Mouse (Mus musculus) heart, adult 2 months (tissue): Measurements from ENCODE around the gene Ccdc40. TPM values are rescaled to one million over a fixed set of nuclear protein-coding genes. Genes with fewer than 3 reads are reported as not detected.

Experiments
- DNase-seq, 2 experiments: peaks; one replicate each; pipeline ENCODE4 v3.0.0; 2021
- H3K27ac ChIP-seq: fragments of 200-600 bp; 2 replicates; pipeline ENCODE4 v1.8.1; 2022
- H3K27me3 ChIP-seq: fragments of 200-500 bp; 2 replicates; pipeline ENCODE4 v1.6.1; 2012; ENCODE audit warnings: mild to moderate bottlenecking, low read length, inconsistent platforms, mixed read lengths; ENCODE audit not compliant: control insufficient read depth, insufficient read depth
- H3K36me3 ChIP-seq: fragments of 200-500 bp; 2 replicates; pipeline ENCODE4 v1.6.1; 2012; ENCODE audit warnings: low read length, inconsistent platforms; ENCODE audit not compliant: control insufficient read depth, insufficient read depth
- H3K4me1 ChIP-seq: fragments of 200-500 bp; 2 replicates; pipeline ENCODE4 v1.6.1; 2011; ENCODE audit warnings: low read length; ENCODE audit not compliant: control insufficient read depth, insufficient read depth
- H3K4me3 ChIP-seq: fragments of 200-600 bp; 2 replicates; pipeline ENCODE4 v1.8.1; 2022
- H3K79me2 ChIP-seq: fragments of 200-500 bp; replicated peaks from 2 replicates; pipeline ENCODE4 v1.6.1; 2012; ENCODE audit warnings: mild to moderate bottlenecking, inconsistent platforms, low read length, moderate library complexity, mixed read lengths; ENCODE audit not compliant: control insufficient read depth, insufficient read depth
- H3K9ac ChIP-seq: fragments of 200-500 bp; 2 replicates; pipeline ENCODE4 v1.6.1; 2012; ENCODE audit warnings: low read depth, mild to moderate bottlenecking, control low read depth, inconsistent platforms, low read length, mixed read lengths
- CTCF ChIP-seq: fragments of 200-600 bp; IDR thresholded peaks from 2 replicates; pipeline ENCODE4 v1.8.1; 2022; ENCODE audit warnings: antibody characterized with exemption, mild to moderate bottlenecking, moderate library complexity
- EP300 ChIP-seq: fragments of 200-500 bp; IDR thresholded peaks from 2 replicates; pipeline ENCODE4 v1.6.1; 2011; ENCODE audit warnings: low read depth, low read length, control low read depth; ENCODE audit not compliant: insufficient read depth
- POLR2A ChIP-seq: fragments of 200-500 bp; IDR thresholded peaks from 2 replicates; pipeline ENCODE4 v1.6.1; 2011; ENCODE audit warnings: mild to moderate bottlenecking, low read depth, low read length, control low read depth; ENCODE audit not compliant: insufficient read depth
- WGBS: fragments of 180-500 bp; shearing (Covaris S2); methylation state at CpG from one replicate; pipeline ENCODE4 v1.1.7; 2018; 5-methylcytosine and 5-hydroxymethylcytosine counted together
- intact Hi-C: fragments of 180-260 bp; cut with DNase I; formaldehyde crosslinking; loops from one replicate; pipeline ENCODE4 v1.15.1; 2025
- polyA plus RNA-seq: library from polyadenylated mRNA; depleted of rRNA; stranded (reverse); fragments of >200 nt; gene quantifications from 2 replicates; pipeline ENCODE4 v1.2.3, GENCODE M21; 2012
- total RNA-seq, 2 experiments: library from RNA; stranded (reverse); gene quantifications; 2 replicates each; pipeline ENCODE4 v1.2.3; 2021

The Ccdc40 gene
- total and polyA plus RNA-seq, 3 experiments: 0.21 to 0.59 TPM; not detected in 1

DNA sequence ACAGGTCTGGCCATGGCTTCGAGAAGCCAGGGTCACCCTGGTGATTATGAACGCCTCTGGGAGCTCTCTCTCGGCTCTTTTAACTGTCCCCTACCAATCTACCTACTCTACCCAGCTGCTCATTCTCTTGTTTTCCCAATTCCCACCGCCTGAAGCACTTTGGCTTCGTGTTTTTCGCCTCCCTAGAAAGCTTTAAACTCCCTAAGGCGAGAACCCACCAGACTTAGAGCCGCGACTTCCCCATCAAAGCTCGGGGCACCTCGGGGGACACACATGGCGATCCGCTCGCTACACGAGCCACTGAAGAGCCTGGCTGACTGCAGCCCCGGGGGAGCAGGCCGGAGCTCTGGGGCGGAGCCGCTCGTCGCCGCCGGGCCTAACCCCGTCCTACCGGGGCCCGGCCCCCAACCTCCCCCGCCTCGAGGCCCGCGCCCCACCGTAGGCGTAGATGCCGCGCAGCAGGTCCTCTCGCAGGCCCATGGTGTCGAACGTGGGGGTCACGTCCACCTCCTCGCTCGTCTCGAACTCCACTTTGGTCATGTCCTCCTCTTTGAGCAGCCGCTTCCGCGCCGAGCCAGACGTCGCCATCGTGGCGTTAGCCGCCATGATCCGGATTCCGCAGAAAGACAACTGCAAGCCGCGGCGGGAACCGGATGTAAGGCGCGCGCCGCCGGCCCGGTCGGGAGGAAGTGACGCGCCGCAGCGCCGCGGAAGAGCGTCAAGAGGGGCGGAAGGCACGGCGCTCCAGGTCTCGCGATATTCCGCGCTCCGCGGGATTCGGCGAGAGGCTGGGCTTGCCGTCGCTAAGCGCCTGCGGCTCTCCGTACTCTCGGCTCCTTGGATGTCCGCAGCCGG lies 71.2 kb downstream of the Ccdc40 start, which contains the start of gene Eif4a3:
Eif4a3 (minus strand) TSS at position 699 of the 855 bp plus-strand sequence.
- Histone ChIP-seq H3K79me2 (peaks cover 5% of the 10 kb centered on the region; the same call in 1 of the 2 replicates), H3K27ac (peak within 1 kb of the TSS; percentile 91), H3K4me1 (peaks cover 4% of the 10 kb centered on the region), H3K36me3 (no peaks in the 10 kb centered on the region), H3K4me3 (peak within 1 kb of the TSS; percentile 94), H3K27me3 (no peaks in the 10 kb centered on the region), H3K9ac (peak within 1 kb of the TSS; percentile 95)
- TF ChIP-seq EP300 (peak; percentile 41; the same call in 1 of the 2 replicates), CTCF (no peak), POLR2A (peak; percentile 86)
- DNase-seq: peak; percentile 96 to 99
- under 1% methylated on average over 89 of the region's 89 CpGs for WGBS
- intact Hi-C loops: no loop called here

DNA sequence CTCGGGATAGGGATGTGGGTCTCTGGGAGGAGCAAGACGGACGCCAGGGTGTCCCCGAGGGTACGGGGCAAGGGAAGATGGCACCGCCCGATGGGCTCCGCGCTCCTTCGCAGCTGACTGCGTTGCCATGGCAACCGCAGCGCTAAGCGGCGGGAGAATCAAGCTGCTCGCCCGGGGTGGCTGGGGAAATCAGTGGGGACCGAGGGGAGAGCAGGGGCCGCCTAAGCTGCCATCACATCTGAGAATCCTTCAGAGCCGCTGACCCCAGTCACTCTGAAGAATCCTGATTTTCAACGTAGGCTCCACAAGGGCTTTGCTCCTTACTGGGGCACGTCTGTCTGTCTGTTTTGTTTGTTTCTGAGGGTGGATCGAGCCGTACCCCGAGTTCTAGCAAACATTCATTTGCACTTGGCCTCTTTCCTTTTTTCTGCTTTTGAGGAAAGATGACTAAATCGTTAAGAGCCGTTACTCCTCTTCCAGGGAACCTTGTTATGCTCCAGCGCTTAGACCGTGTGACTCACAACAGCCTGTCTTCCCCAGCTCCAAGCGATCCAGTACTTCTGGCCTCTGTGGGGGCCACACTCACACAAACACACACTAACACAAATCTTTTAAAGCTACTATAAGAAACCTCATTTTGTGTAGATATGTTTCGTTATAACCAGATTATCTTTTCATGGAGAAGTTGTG lies 72.0 kb downstream of the Ccdc40 start:
- TF ChIP-seq EP300 (no peak), CTCF (no peak), POLR2A (no peak)
- Histone ChIP-seq H3K79me2 (peaks cover 5% of the 10 kb centered on the region; the same call in 1 of the 2 replicates), H3K27me3 (no peaks in the 10 kb centered on the region), H3K4me3 (peak overlapping the region; percentile 94), H3K27ac (peak overlapping the region; percentile 91), H3K36me3 (no peaks in the 10 kb centered on the region), H3K4me1 (peaks cover 4% of the 10 kb centered on the region), H3K9ac (peak overlapping the region; percentile 95)
- 2% methylated on average over 31 of the region's 31 CpGs for WGBS
- intact Hi-C loops: no loop called here
- DNase-seq: no peak

DNA sequence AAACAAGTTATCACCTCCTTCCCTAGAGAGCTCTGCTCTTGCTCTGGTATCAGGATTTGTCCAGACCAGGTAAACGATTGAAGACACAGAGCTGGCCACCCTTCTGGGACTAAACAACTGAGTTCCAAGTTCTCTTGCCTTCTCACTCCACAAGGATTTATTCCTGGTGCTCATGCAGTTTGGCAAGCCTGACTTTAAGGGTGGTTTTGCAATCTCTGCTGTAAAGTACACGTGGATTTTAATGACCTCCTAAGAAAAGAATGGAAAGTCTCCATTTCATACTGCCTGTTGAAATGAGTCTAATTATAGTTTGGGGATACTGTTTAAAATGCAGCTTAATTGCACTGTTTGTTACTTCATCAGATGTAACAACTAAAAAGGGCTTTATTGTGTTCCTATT lies 72.6 kb downstream of the Ccdc40 start:
- TF ChIP-seq EP300 (no peak), POLR2A (no peak), CTCF (no peak)
- Histone ChIP-seq H3K36me3 (no peaks in the 10 kb centered on the region), H3K27me3 (no peaks in the 10 kb centered on the region), H3K4me1 (peaks cover 4% of the 10 kb centered on the region), H3K9ac (no peak overlapping the region), H3K4me3 (no peak overlapping the region), H3K79me2 (peaks cover 5% of the 10 kb centered on the region; the same call in 1 of the 2 replicates), H3K27ac (no peak overlapping the region)
- intact Hi-C loops: no loop called here
- DNase-seq: no peak
- WGBS: 20% methylated on average over 2 of the region's 2 CpGs

DNA sequence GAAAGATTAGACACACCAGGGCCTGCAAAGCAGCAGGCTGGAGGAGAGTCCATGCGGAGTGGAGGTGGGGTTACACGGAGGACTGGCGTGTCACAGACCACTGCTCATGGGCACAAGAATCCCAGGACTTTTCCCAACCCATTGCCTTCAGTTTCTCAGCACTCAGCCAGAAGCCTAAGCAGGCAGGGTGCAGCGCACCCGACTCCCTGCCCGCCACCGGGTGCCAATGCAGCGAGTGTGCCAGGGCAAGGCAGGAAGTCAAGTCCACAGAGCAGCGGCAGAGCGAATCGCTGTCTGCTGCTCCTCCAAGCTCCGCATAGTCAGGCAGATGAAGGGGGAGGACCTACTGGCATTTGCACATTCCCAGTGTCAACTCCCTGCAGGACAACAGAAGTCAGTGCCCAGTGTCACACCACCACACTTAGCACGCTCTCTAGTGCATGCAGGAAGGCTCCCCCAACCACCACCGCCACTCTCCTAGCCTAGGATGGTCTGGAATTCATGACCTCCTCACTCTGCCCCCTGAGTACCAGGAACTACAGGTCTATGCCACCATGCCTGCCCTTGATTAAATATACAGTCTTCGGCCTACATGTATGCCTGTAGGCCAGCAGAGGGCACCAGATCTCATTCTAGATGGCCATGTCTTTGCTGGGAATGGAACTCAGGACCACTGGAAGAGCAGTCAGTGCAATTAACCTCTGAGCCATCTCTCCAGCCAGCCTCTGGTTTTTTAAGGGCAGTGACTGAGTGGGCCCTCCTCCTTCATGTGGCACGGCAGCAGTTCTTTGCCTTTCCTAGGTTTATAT lies 76.7 kb downstream of the Ccdc40 start:
- 44% methylated on average over 16 of the region's 16 CpGs for WGBS
- H3K79me2 ChIP-seq: no peaks in the 10 kb centered on the region
- TF ChIP-seq CTCF: peak; percentile 72
- TF ChIP-seq EP300: 0 out of 2 replicates have a peak, but pooled peaks have one; percentile 17
- TF ChIP-seq POLR2A: no peak
- intact Hi-C loops: no loop called here
- DNase-seq: peak; percentile 25 to 41
- H3K4me1 ChIP-seq: no peaks in the 10 kb centered on the region
- no peak overlapping the region for H3K27ac ChIP-seq
- no peak overlapping the region for H3K9ac ChIP-seq
- H3K36me3 ChIP-seq: no peaks in the 10 kb centered on the region
- no peak overlapping the region for H3K4me3 ChIP-seq
- H3K27me3 ChIP-seq: no peaks in the 10 kb centered on the region

DNA sequence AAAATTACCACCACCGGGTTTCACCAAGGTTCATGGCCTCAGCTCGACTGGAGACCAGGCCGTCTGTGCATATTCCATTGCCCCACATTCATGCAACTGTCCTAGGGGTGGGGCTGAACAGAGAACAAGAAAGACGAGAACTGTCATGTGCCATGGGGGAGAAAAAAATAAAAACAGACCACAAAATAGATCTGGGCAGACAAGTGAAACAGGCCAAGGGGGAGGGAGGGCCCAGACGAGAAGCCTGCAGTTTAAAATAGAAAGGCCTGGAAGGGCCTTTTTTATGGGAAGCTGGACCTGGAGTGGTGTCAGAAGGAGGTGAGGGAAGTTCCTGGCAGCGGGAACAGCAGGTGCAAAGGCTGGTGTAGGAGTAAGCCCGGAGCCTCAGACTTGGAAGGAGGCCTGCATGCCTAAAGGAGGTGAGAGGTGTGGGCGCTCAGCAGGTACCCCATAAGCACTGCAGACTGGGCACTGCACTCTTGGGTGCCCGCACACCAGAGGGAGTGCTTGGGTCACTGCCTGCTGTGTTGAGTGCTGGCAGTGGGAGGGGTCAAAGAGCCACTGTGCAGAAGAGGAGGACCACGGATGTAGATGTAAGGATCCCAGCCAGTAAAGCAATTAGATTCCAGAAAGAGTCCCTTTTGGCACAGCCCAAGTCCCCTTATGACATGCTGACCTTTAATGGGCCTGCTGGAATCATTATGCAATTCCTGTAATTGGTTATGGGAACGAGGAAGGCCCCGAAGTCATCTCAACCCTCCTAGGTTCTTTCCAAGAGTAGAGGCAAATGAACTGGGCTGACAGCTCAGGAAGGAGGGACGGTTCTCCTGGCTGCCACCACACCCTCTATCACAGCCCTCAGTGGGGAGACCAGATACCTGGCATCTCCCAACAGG lies 78.6 kb downstream of the Ccdc40 start:
- Histone ChIP-seq H3K9ac (no peak overlapping the region), H3K4me3 (no peak overlapping the region), H3K27me3 (no peaks in the 10 kb centered on the region), H3K36me3 (no peaks in the 10 kb centered on the region), H3K27ac (no peak overlapping the region), H3K79me2 (no peaks in the 10 kb centered on the region), H3K4me1 (no peaks in the 10 kb centered on the region)
- TF ChIP-seq EP300 (no peak), POLR2A (no peak), CTCF (no peak)
- 50% methylated on average over 13 of the region's 13 CpGs for WGBS
- no peak for DNase-seq
- intact Hi-C loops: no loop called here
